In the genomic region with DNA sequence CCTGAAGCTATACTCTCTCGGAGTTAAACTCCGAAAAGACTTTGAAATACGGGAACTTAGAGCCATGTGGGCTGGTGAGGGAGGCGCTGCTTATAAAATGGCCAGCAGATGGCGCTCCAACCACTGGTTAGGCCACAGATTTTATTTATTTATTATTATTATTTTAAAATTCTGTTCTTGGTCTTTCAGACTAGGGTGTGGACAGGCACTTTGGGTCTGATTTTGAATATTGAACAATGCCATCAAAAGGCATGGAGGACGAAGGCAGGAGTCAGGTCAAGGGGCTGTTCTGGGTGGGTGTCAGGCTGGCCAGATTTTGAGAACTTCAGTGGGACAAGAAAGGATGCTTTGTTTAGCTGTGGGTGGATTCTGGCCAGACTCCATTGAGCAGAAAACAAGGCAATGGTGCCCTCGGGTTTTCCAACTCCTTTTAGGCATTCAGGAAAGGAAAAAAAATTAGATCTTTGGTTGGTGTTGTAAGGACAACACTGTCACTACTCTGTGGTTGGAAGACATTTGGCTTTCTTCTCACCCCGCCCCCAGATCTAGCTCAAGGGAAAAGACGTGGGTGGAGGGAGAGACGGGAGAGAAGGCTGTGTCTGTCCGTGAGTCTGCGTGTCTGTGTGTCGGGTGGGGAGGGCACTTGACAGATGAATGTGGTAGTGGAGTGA, we compare ENCODE assay signal across 8 mouse cellular contexts.
A peak's percentile ranks its signal among the peaks of the same experiment; 100 is the strongest.
DNase-seq lines count a peak whose midpoint lies in the region; ATAC-seq and TF ChIP-seq lines count a peak whose summit lies in the region.

No protein-coding gene starts in this region.

- intact Hi-C loops in gastrocnemius, postnatal 14 days (cut with DNase I; ENCODE audit: low total_unique reads) = loop anchor here (2.0 kb wide), 1 partner anchor 811 kb away; no protein-coding TSS in a partner anchor

- peak; percentile 63 for DNase-seq in neural tube, embryonic 10.5 days (ENCODE audit: extremely low spot score, low spot score)
- peak; percentile 75 for DNase-seq in gastrocnemius, postnatal 14 days
- peak; percentile 72 for DNase-seq in kidney, adult 18-20 months
- DNase-seq in limb, embryonic 10.5 days (ENCODE audit: low spot score) = peak; percentile 80
- DNase-seq in neural tube, embryonic 11.5 days (ENCODE audit: low spot score) = peak; percentile 72
- DNase-seq in thymus, postnatal 14 days = peak; percentile 36

- no peak; the same call in 1 of the 2 replicates for ATAC-seq in neural tube, embryonic 15.5 days (ENCODE audit: low FRiP score)
- no peak for ATAC-seq in neural tube, embryonic 11.5 days (ENCODE audit: insufficient read depth, low FRiP score, low TSS enrichment)

- peak; percentile 60 for TF ChIP-seq CTCF in cortical plate, adult 2 months (IDR thresholded peaks at IDR 0.05; ENCODE audit: extremely low read depth, insufficient read depth, low read length)

- H3K9me3 ChIP-seq in neural tube, embryonic 15.5 days (replicated peaks) = no peaks in the 10 kb centered on the region
- no peaks in the 10 kb centered on the region for H3K9me3 ChIP-seq in limb, embryonic 10.5 days (replicated peaks)
- H3K9me3 ChIP-seq in neural tube, embryonic 11.5 days (ENCODE audit: control insufficient read depth, low read length) = no peaks in the 10 kb centered on the region

- no peak overlapping the region for H3K4me2 ChIP-seq in neural tube, embryonic 15.5 days
- 0 out of 2 replicates have a peak overlapping the region, but pooled peaks have one; percentile 5 for H3K4me2 ChIP-seq in neural tube, embryonic 11.5 days (ENCODE audit: low read depth)

- no peak overlapping the region for H3K9ac ChIP-seq in neural tube, embryonic 15.5 days (replicated peaks)
- no peak overlapping the region for H3K9ac ChIP-seq in neural tube, embryonic 11.5 days (ENCODE audit: low read length)

- H3K36me3 ChIP-seq in neural tube, embryonic 15.5 days = no peaks in the 10 kb centered on the region
- no peaks in the 10 kb centered on the region for H3K36me3 ChIP-seq in limb, embryonic 10.5 days
- H3K36me3 ChIP-seq in neural tube, embryonic 11.5 days (ENCODE audit: control insufficient read depth, insufficient read depth, low read length) = no peaks in the 10 kb centered on the region

- no peak overlapping the region for H3K4me3 ChIP-seq in neural tube, embryonic 15.5 days (replicated peaks)
- no peak overlapping the region for H3K4me3 ChIP-seq in cortical plate, adult 2 months (ENCODE audit: insufficient read depth, low read length)
- H3K4me3 ChIP-seq in limb, embryonic 10.5 days = no peak overlapping the region
- no peak overlapping the region for H3K4me3 ChIP-seq in neural tube, embryonic 11.5 days (ENCODE audit: low read depth, low read length)

- H3K27me3 ChIP-seq in neural tube, embryonic 15.5 days (replicated peaks) = peaks cover 42% of the 10 kb centered on the region
- H3K27me3 ChIP-seq in limb, embryonic 10.5 days (ENCODE audit: low read depth, poor library complexity, severe bottlenecking) = peaks cover 66% of the 10 kb centered on the region
- H3K27me3 ChIP-seq in neural tube, embryonic 11.5 days (ENCODE audit: control insufficient read depth, insufficient read depth, low read length) = peaks cover 28% of the 10 kb centered on the region

- H3K4me1 ChIP-seq in neural tube, embryonic 15.5 days = peaks cover 14% of the 10 kb centered on the region
- H3K4me1 ChIP-seq in cortical plate, adult 2 months (ENCODE audit: control insufficient read depth, insufficient read depth, low read length) = no peaks in the 10 kb centered on the region
- peaks cover 51% of the 10 kb centered on the region for H3K4me1 ChIP-seq in limb, embryonic 10.5 days
- H3K4me1 ChIP-seq in neural tube, embryonic 11.5 days (ENCODE audit: control insufficient read depth, insufficient read depth, low read length) = no peaks in the 10 kb centered on the region

- 26% methylated on average over 13 of the region's 13 CpGs for WGBS in neural tube, embryonic 15.5 days
- 21% methylated on average over 13 of the region's 13 CpGs for WGBS in limb, embryonic 10.5 days
- WGBS in neural tube, embryonic 11.5 days = 22% methylated on average over 13 of the region's 13 CpGs

- H3K27ac ChIP-seq in neural tube, embryonic 15.5 days (replicated peaks) = no peak overlapping the region
- H3K27ac ChIP-seq in cortical plate, adult 2 months (ENCODE audit: insufficient read depth, low read length) = no peak overlapping the region
- peak overlapping the region; percentile 79 for H3K27ac ChIP-seq in limb, embryonic 10.5 days
- H3K27ac ChIP-seq in neural tube, embryonic 11.5 days (ENCODE audit: low read depth, low read length) = 0 out of 2 replicates have a peak overlapping the region, but pooled peaks have one; percentile 35

- no peak for TF ChIP-seq POLR2A in cortical plate, adult 2 months (IDR thresholded peaks at IDR 0.05; ENCODE audit: extremely low read depth, insufficient read depth, low read length)

Comparison
In these comparisons a context has a peak if more than half of its experiments do, and no peak if none do; other contexts are left out.
1. H3K27ac ChIP-seq: peak in limb, embryonic 10.5 days (single experiment) and neural tube, embryonic 11.5 days (single experiment); none in neural tube, embryonic 15.5 days (single experiment) and cortical plate, adult 2 months (single experiment).
2. Peak in every context shown above with its lines, with median percentiles within 50 percentile points of each other: DNase-seq.